Comparison of ENCODE assay signal across 10 mouse cellular contexts in the genomic region with DNA sequence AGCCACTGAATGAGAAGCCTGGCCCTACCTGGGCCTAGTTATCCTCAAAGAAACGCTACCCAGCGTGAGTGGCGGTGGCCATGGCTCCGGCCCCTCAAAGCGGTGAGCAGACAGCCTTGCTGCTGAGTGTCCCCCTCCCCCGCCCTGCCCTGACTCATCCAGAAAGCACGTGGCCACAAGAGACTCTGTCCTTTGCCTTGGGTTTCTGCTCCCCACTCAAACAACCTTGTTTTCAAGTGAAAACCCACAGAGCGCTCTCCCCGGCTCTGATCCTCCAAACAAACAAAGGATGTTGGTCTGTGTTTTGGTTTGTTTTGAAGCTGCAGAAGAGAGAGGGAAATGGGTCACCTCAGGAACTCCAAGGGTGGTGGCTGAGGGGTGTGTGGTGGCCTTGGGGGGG. TPM values are rescaled to one million over a fixed set of nuclear protein-coding genes. Genes with fewer than 3 reads are reported as not detected.
A peak's percentile ranks its signal among the peaks of the same experiment; 100 is the strongest.
DNase-seq lines count a peak whose midpoint lies in the region; ATAC-seq and TF ChIP-seq lines count a peak whose summit lies in the region.
"Had no signal": no experiment of that assay in that cellular context is flagged by ENCODE, and none has a peak within 500 bp of the region (broad histone marks: within the 10 kb centered on the region; RNA-seq: fewer than 3 reads in every experiment).

No protein-coding gene starts in this region.

- no peak overlapping the region for H3K27ac ChIP-seq in lung, postnatal 0 days (ENCODE audit: low read length)
- H3K27ac ChIP-seq in layer of hippocampus, adult 2 months: no peak overlapping the region
- H3K27ac ChIP-seq: embryonic facial prominence, embryonic 15.5 days; kidney, embryonic 15.5 days had no signal

- WGBS in lung, postnatal 0 days: 49% methylated on average over 9 of the region's 9 CpGs

- no peaks in the 10 kb centered on the region for H3K36me3 ChIP-seq in lung, postnatal 0 days (ENCODE audit: insufficient read depth, low read length)
- H3K36me3 ChIP-seq: embryonic facial prominence, embryonic 15.5 days; kidney, embryonic 15.5 days had no signal

- H3K27me3 ChIP-seq in lung, postnatal 0 days (replicated peaks; ENCODE audit: insufficient read depth, low read length): no peaks in the 10 kb centered on the region
- H3K27me3 ChIP-seq: embryonic facial prominence, embryonic 15.5 days; kidney, embryonic 15.5 days had no signal

- H3K9me3 ChIP-seq in lung, postnatal 0 days (ENCODE audit: low read length): no peaks in the 10 kb centered on the region
- H3K9me3 ChIP-seq: embryonic facial prominence, embryonic 15.5 days; kidney, embryonic 15.5 days had no signal

- H3K4me3 ChIP-seq in lung, postnatal 0 days (ENCODE audit: low read depth, low read length): no peak overlapping the region
- H3K4me3 ChIP-seq in layer of hippocampus, adult 2 months: no peak overlapping the region
- H3K4me3 ChIP-seq: embryonic facial prominence, embryonic 15.5 days; kidney, embryonic 15.5 days had no signal

- peak; percentile 41 for ATAC-seq in lung, postnatal 0 days
- no peak for ATAC-seq in megakaryocyte progenitor cell, adult 5-6 weeks (replicated peaks; ENCODE audit: poor library complexity)

- peak; percentile 22 for DNase-seq in lung, postnatal 0 days (ENCODE audit: low spot score)
- DNase-seq in lung, postnatal 4 days: no peak
- DNase-seq in ES-CJ7 (ENCODE audit: low read depth, low spot score): peak; percentile 69
- peak; percentile 61 for DNase-seq in adrenal gland, postnatal 25 days
- peak; percentile 93 for DNase-seq in thymus, postnatal 0 days (ENCODE audit: low spot score)
- no peak for DNase-seq in layer of hippocampus, adult 2 months (ENCODE audit: low spot score in 2 of 2)
- DNase-seq: gastrocnemius, postnatal 10 days had no signal

- 0 out of 2 replicates have a peak, but pooled peaks cover 3% of the 10 kb centered on the region for H3K4me1 ChIP-seq in lung, postnatal 0 days (ENCODE audit: insufficient read depth, low read depth, low read length)

- TF ChIP-seq EP300 in lung, postnatal 0 days (IDR thresholded peaks at IDR 0.05): no peak

- no peak overlapping the region for H3K9ac ChIP-seq in lung, postnatal 0 days (replicated peaks; ENCODE audit: low read depth)
- H3K9ac ChIP-seq: embryonic facial prominence, embryonic 15.5 days; kidney, embryonic 15.5 days had no signal

- H3K4me2 ChIP-seq in lung, postnatal 0 days (replicated peaks; ENCODE audit: low read depth, low read length): no peak overlapping the region
- H3K4me2 ChIP-seq: embryonic facial prominence, embryonic 15.5 days; kidney, embryonic 15.5 days had no signal

- no peak for TF ChIP-seq CTCF in lung, postnatal 0 days (IDR thresholded peaks at IDR 0.05)
- no peak for TF ChIP-seq CTCF in layer of hippocampus, adult 2 months (conservative IDR thresholded peaks at IDR 0.05)

RNA-seq across cellular contexts. Expression of gene Vdac1, which starts 19.7 kb away (rescaled TPM):
- 127 and 140 TPM in 2 replicates for polyA plus RNA-seq in lung, postnatal 0 days (2015; fragmentation: Nextera tagmentation; extraction: Ambion mirVana)
- 410 and 432 TPM in 2 replicates for total RNA-seq in adrenal gland, postnatal 25 days (2021)
- polyA plus RNA-seq in thymus, postnatal 0 days (2015; fragmentation: Nextera tagmentation; extraction: Ambion mirVana): 226 and 233 TPM in 2 replicates
- total RNA-seq in layer of hippocampus, adult 2 months (2021): 100 to 1,000 TPM; 513 to 524 TPM
- total RNA-seq in megakaryocyte progenitor cell, adult 5-6 weeks (2015): 128 and 138 TPM in 2 replicates
- 223 and 244 TPM in 2 replicates for total RNA-seq in megakaryocyte progenitor cell, adult 5-6 weeks (2017)

RNA-seq across cellular contexts. Expression of gene 9530068E07Rik, which starts 55.2 kb away (rescaled TPM):
- 151 and 155 TPM in 2 replicates for polyA plus RNA-seq in lung, postnatal 0 days (2015; fragmentation: Nextera tagmentation; extraction: Ambion mirVana)
- 157 and 166 TPM in 2 replicates for total RNA-seq in adrenal gland, postnatal 25 days (2021)
- 85.6 and 89.6 TPM in 2 replicates for polyA plus RNA-seq in thymus, postnatal 0 days (2015; fragmentation: Nextera tagmentation; extraction: Ambion mirVana)
- total RNA-seq in layer of hippocampus, adult 2 months (2021): 10 to 100 TPM; 61.3 to 65.5 TPM
- 132 and 143 TPM in 2 replicates for total RNA-seq in megakaryocyte progenitor cell, adult 5-6 weeks (2015)
- 79.5 and 86.6 TPM in 2 replicates for total RNA-seq in megakaryocyte progenitor cell, adult 5-6 weeks (2017)

RNA-seq across cellular contexts. Expression of gene Tcf7, which starts 58.2 kb away (rescaled TPM):
- polyA plus RNA-seq in lung, postnatal 0 days (2015; fragmentation: Nextera tagmentation; extraction: Ambion mirVana): 14.7 and 14.8 TPM in 2 replicates
- total RNA-seq in adrenal gland, postnatal 25 days (2021): 38.8 and 41.3 TPM in 2 replicates
- 1,084 and 1,272 TPM in 2 replicates for polyA plus RNA-seq in thymus, postnatal 0 days (2015; fragmentation: Nextera tagmentation; extraction: Ambion mirVana)
- total RNA-seq in layer of hippocampus, adult 2 months (2021): 1 to 10 TPM; 2.9 TPM
- total RNA-seq in megakaryocyte progenitor cell, adult 5-6 weeks (2015): 1.0 and 2.6 TPM in 2 replicates
- total RNA-seq in megakaryocyte progenitor cell, adult 5-6 weeks (2017): 0.64 TPM in 1 of 2 replicates, not detected in the other

Comparison
In these comparisons a context has a peak if more than half of its experiments do, and no peak if none do; other contexts are left out.
1. DNase-seq: peak in lung, postnatal 0 days (single experiment), ES-CJ7 (single experiment), adrenal gland, postnatal 25 days (single experiment) and thymus, postnatal 0 days (single experiment); none in lung, postnatal 4 days (0 of 2) and layer of hippocampus, adult 2 months (0 of 2).
2. RNA of gene Tcf7, which starts 58.2 kb away (total RNA-seq): 38.8 to 41.3 TPM in adrenal gland, postnatal 25 days; 2.9 TPM in layer of hippocampus, adult 2 months and 0.64 to 2.6 TPM in megakaryocyte progenitor cell, adult 5-6 weeks; every median in the first group is over 10 times any median in the second.